Mouse (Mus musculus): Measurements from ENCODE around the gene Kcnn4. TPM values are rescaled to one million over a fixed set of nuclear protein-coding genes. Genes with fewer than 3 reads are reported as not detected.
"Not testable (repeated sequence)": the region's sequence is repeated elsewhere in the genome, so short reads cannot be mapped to it uniquely, and the experiment has no call there.

Gene Kcnn4
- polyA plus RNA-seq, 1 experiment: 9.0 TPM

DNA sequence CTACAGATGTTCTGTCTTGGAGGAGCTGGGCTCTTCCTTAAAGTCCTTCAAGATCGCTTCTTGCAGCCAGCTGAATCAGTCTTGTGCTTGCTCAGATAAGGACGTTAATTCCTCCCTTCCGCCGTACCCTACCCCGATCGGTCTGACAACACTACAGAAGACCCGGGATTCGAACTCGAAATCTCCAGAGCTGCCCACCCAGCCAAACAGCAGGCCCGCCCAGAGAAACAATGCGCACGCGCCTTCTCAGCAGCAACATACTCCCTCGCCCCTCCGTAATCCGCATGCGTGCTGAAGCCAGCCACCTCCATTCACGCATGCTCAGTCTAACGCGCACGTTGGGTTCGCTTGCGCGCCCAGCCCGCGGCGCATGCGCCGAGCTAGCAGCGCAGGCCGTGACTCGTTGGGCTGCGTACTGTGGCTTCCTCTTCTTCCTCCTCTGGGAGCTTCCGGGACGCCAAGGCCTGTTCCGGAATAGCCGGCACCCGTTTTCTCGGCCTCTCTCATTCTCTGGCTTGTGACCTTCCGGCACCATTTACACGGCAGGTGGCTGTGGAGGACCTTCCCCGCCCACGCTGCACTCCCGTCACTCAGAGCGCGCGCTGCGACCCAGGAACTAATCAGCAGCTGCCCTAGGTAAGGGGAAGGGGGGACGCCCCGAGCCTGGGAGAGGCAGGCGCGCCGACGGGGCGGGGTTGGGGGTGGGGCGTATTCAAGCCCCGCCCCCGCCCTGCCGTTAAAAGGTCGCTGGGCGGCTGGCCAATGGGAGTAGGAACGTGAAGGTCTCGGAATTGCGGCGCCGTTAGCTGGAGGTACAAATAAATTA lies 29.4 kb downstream of the Kcnn4 start, which contains the start of gene Smg9:
Smg9 (plus strand) TSS at position 364 of the 826 bp plus-strand sequence.
- Histone ChIP-seq H3K4me3 (replicated peaks; ENCODE audit: extremely low read depth, low read depth, low read length) (peak within 1 kb of the TSS; percentile 83), H3K4me1 (ENCODE audit: control insufficient read depth, insufficient read depth, low read length) (no peaks in the 10 kb centered on the region)
- 2% methylated on average over 66 of the region's 66 CpGs for WGBS
- TF ChIP-seq CTCF (IDR thresholded peaks at IDR 0.05; ENCODE audit: insufficient read depth, low read length) (no peak), POLR2A (IDR thresholded peaks at IDR 0.05; ENCODE audit: borderline replicate concordance, extremely low read depth, low read depth, low read length) (peak; percentile 62; the same call in 1 of the 2 replicates)
- peak; percentile 92 for DNase-seq

DNA sequence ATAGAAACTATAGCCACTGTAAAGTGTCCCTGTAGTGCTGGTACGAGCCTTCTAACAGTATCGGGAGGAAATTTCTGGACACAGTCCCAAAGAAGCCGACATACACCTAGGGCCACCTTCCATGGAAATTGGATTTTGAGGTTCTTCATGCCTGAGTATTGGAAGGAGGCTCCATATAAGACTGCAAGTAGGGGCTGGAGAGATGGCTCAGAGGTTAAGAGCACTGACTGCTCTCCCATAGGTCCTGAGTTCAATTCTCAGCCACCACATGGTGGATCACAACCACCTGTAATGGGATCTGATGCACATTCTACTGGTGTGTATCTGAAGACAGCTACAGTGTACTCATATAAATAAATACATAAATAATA lies 30.0 kb downstream of the Kcnn4 start:
- WGBS: 8% methylated on average over 3 of the region's 3 CpGs
- no peak for TF ChIP-seq CTCF (IDR thresholded peaks at IDR 0.05; ENCODE audit: insufficient read depth, low read length)
- DNase-seq: no peak

DNA sequence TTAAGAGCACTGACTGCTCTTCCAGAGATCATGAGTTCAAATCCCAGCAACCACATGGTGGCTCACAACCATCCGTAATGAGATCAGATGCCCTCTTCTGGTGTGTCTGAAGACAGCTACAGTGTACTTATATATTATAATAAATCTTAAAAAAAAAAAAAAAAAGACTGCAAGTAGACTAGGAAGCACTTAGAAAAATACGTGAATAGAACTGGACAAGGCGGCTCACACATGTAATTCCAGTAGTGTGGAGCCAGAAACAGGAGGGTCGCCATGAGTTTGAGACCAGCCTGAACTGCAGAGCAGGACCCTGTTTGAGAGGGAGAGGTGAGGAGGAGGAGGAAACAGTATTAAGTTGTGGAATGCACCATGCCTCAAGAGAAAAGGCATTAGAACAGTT lies 30.4 kb downstream of the Kcnn4 start:
- 84% methylated on average over 4 of the region's 4 CpGs for WGBS
- DNase-seq; H3K4me3 ChIP-seq (replicated peaks; ENCODE audit: extremely low read depth, low read depth, low read length); H3K4me1 ChIP-seq (ENCODE audit: control insufficient read depth, insufficient read depth, low read length): not testable (repeated sequence)

More for the DNA sequence above, 30.0 kb downstream of the Kcnn4 start:
- Histone ChIP-seq H3K4me3 (replicated peaks; ENCODE audit: extremely low read depth, low read depth, low read length) (peak overlapping the region; percentile 83), H3K4me1 (ENCODE audit: control insufficient read depth, insufficient read depth, low read length) (no peaks in the 10 kb centered on the region)

DNA sequence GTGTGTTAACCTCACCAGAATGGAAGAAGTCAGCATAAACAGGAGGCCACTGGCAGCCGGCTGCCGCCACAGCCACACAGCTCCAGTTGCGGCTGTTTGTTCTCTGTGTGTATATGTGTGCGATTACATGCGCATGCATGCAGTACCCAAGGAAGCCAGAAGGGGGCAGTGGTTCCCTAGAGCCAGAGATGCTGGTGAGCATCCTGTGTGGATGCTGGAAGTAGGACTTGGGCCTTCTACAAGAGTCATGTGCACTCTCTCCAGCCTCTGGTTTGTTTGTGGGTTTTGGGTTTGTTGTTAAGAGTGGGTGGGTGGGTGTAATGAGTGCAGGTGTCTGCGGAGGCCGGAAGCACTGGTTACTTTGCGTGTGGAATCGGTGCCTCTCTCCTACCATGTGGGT lies 32.8 kb downstream of the Kcnn4 start:
- WGBS: over 99% methylated on average over 9 of the region's 9 CpGs

DNA sequence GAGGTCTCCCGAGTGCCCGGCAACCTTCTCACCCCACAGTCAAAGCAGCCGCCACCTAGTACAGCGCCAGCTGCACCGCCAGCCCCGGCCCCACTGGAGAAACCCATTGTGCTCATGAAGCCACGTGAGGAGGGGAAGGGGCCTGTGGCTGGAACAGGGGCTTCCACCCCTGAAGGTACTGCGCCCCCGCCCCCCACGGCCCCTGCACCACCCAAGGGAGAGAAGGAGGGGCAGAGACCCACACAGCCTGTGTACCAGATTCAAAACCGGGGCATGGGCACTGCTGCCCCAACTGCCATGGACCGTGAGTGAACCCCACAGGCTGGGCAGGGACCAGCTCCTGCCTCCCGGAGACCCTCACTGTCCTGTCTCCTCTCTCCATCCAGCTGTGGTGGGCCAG lies 35.6 kb downstream of the Kcnn4 start:
- WGBS: 95% methylated on average over 13 of the region's 13 CpGs
- Histone ChIP-seq H3K4me3 (replicated peaks; ENCODE audit: extremely low read depth, low read depth, low read length) (no peak overlapping the region), H3K4me1 (ENCODE audit: control insufficient read depth, insufficient read depth, low read length) (no peaks in the 10 kb centered on the region)
- no peak for TF ChIP-seq POLR2A (IDR thresholded peaks at IDR 0.05; ENCODE audit: borderline replicate concordance, extremely low read depth, low read depth, low read length)
- no peak for TF ChIP-seq CTCF (IDR thresholded peaks at IDR 0.05; ENCODE audit: insufficient read depth, low read length)
- DNase-seq: no peak

More for the DNA sequence above, 32.8 kb downstream of the Kcnn4 start:
- no peak for DNase-seq
- Histone ChIP-seq H3K4me3 (replicated peaks; ENCODE audit: extremely low read depth, low read depth, low read length) (no peak overlapping the region), H3K4me1 (ENCODE audit: control insufficient read depth, insufficient read depth, low read length) (no peaks in the 10 kb centered on the region)
- peak; percentile 36; the same call in 1 of the 2 replicates for TF ChIP-seq CTCF (IDR thresholded peaks at IDR 0.05; ENCODE audit: insufficient read depth, low read length)
- no peak for TF ChIP-seq POLR2A (IDR thresholded peaks at IDR 0.05; ENCODE audit: borderline replicate concordance, extremely low read depth, low read depth, low read length)

DNA sequence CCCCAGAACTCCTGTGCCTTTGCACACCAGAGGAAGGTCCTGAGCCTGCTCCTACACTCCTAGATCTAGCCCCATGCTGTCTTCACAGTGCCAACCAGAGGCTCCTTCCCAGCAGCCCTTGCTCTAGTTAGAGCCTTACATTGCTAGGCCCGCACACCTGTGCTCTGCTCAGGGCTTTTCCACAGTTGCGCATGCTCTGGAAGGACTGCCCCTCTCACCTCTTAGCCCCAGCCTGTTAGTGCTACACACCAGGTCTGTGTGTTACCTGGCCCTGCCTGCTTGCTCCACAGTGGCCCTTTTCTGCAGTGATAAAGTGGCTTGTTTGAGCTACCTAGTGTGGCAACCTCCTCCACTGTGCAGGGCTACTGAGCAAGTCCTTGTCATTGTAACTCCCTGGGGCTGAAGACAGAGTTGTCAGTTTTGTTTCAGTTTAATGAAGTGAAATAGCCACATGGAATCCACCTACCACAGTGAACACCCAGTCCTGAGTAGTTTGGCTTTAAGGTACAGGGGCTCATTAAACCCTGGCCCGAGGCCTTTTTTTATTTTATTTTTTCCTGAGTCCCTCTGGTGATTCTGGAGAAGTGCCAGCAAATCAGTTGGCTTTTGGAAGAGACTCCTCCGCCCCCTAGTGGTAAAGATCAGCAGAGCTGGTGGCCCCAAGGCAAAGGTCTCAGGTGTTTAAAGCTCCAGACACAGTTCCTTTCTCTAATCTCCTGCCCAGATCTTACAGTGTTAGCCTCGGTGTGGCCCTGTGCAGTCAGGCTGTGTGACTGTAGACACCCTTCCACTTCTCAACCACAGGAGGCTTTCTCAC lies 36.7 kb downstream of the Kcnn4 start:
- no peak overlapping the region for H3K4me3 ChIP-seq (replicated peaks; ENCODE audit: extremely low read depth, low read depth, low read length)
- 43% methylated on average over 5 of the region's 5 CpGs for WGBS
- TF ChIP-seq CTCF (IDR thresholded peaks at IDR 0.05; ENCODE audit: insufficient read depth, low read length): peak; percentile 72
- TF ChIP-seq POLR2A (IDR thresholded peaks at IDR 0.05; ENCODE audit: borderline replicate concordance, extremely low read depth, low read depth, low read length): no peak
- DNase-seq: peak; percentile 57
- H3K4me1 ChIP-seq (ENCODE audit: control insufficient read depth, insufficient read depth, low read length): no peaks in the 10 kb centered on the region

DNA sequence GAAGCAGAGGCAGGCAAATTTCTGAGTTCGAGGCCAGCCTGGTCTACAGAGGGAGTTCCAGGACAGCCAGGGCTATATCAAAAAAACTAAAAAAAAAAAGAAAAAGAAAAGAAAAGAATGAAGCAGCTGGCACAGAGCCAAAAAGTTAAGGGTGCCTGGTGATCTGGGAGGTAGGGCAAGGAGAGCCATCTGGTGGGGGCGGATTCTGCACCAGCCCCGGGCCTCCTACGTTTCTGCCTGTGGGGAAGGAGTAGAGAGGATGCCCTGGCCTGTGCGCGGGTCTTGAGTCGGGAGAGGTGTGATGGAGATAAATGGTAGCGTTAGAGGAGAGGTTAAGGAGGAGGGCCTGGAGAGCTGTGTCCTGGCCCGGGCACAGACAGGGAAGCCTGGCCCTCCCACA lies 38.1 kb downstream of the Kcnn4 start:
- Histone ChIP-seq H3K4me1 (ENCODE audit: control insufficient read depth, insufficient read depth, low read length) (no peaks in the 10 kb centered on the region), H3K4me3 (replicated peaks; ENCODE audit: extremely low read depth, low read depth, low read length) (no peak overlapping the region)
- WGBS: 80% methylated on average over 9 of the region's 9 CpGs
- DNase-seq: no peak
- TF ChIP-seq CTCF (IDR thresholded peaks at IDR 0.05; ENCODE audit: insufficient read depth, low read length): no peak
- no peak for TF ChIP-seq POLR2A (IDR thresholded peaks at IDR 0.05; ENCODE audit: borderline replicate concordance, extremely low read depth, low read depth, low read length)

DNA sequence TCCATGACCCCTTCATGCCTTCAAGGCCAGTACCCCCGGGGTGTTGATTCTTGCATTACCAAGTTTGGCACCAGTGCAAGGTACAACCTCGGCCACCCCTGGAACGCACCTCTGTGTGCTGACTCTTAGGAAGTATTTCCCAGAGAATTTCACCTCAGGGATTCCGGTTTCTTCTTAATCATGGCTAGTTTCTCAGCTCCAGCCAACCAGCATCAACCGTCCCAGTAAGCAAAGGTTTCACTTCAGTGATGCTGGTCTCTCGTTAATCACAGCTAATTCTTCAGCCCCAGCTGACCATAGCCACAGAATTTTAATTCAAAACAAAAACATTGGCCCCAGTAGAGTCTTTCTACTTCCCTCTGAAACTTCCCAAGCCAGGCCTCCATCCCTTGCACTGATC lies 40.1 kb downstream of the Kcnn4 start:
- no peak overlapping the region for H3K4me3 ChIP-seq (replicated peaks; ENCODE audit: extremely low read depth, low read depth, low read length)
- WGBS: 90% methylated on average over 6 of the region's 6 CpGs
- TF ChIP-seq POLR2A (IDR thresholded peaks at IDR 0.05; ENCODE audit: borderline replicate concordance, extremely low read depth, low read depth, low read length) (no peak), CTCF (IDR thresholded peaks at IDR 0.05; ENCODE audit: insufficient read depth, low read length) (no peak)
- DNase-seq: no peak
- H3K4me1 ChIP-seq (ENCODE audit: control insufficient read depth, insufficient read depth, low read length): no peaks in the 10 kb centered on the region

DNA sequence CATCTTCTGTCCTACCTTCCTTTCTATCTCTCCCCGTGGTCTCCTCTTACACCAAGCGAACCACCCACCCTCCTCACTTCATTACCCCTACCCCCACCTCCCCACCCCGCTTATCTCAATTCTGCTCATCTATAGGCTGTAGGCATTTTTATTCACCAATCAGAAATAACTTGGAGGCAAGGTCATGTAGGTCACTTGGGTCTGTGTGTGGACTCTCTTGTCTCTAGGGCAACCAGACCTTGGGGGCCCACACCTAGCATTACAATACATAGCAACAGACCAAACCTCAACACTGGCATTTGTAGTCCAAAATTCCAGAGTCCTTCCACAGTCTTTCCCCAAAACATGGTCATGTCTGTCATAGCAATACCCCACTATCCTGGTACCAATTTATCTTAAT lies 40.8 kb downstream of the Kcnn4 start:
- H3K4me3 ChIP-seq (replicated peaks; ENCODE audit: extremely low read depth, low read depth, low read length): no peak overlapping the region
- no peaks in the 10 kb centered on the region for H3K4me1 ChIP-seq (ENCODE audit: control insufficient read depth, insufficient read depth, low read length)
- no peak for TF ChIP-seq POLR2A (IDR thresholded peaks at IDR 0.05; ENCODE audit: borderline replicate concordance, extremely low read depth, low read depth, low read length)
- no peak for TF ChIP-seq CTCF (IDR thresholded peaks at IDR 0.05; ENCODE audit: insufficient read depth, low read length)
- whole genome bisulfite sequencing: 73% methylated on average over 3 of the region's 3 CpGs
- no peak for DNase-seq

DNA sequence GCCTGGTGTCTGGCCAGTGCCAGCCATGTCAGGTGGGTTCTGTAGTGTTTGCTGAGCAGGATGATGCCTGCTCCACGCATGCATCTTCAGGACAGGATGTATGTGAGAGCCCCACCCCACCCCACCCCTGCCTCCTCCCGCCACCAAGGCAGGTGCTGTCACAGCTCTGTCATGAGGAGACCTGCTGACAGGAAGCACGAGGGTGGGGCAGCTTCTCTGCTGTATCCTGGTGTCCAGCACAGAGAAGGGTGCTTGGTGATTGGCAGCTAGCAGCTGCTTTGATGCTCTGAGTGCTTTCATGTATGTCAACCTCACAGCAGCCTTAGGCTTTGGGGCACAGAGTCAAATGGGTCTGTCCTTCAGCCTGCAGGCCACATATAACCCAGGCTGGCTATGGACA lies 43.6 kb downstream of the Kcnn4 start:
- DNase-seq: no peak
- H3K4me3 ChIP-seq (replicated peaks; ENCODE audit: extremely low read depth, low read depth, low read length): no peak overlapping the region
- no peaks in the 10 kb centered on the region for H3K4me1 ChIP-seq (ENCODE audit: control insufficient read depth, insufficient read depth, low read length)
- WGBS: 65% methylated on average over 3 of the region's 3 CpGs
- TF ChIP-seq CTCF (IDR thresholded peaks at IDR 0.05; ENCODE audit: insufficient read depth, low read length) (no peak), POLR2A (IDR thresholded peaks at IDR 0.05; ENCODE audit: borderline replicate concordance, extremely low read depth, low read depth, low read length) (no peak)
